Mouse (Mus musculus) small intestine, adult 2 months (tissue): Measurements from ENCODE around the gene Man1a2.

ENCODE experiments used
- CTCF ChIP-seq: fragments of 200-500 bp; IDR thresholded peaks from 2 replicates; pipeline ENCODE4 v1.5.1; 2012; ENCODE audit warnings: low read depth, mild to moderate bottlenecking, control low read depth, inconsistent platforms, low read length, moderate library complexity, mixed read lengths; ENCODE audit not compliant: insufficient replicate concordance, insufficient read length; ENCODE audit errors: extremely low read depth
- POLR2A ChIP-seq: fragments of 200-500 bp; IDR thresholded peaks from 2 replicates; pipeline ENCODE4 v1.6.1; 2012; ENCODE audit warnings: low read depth, mild to moderate bottlenecking, control low read depth, inconsistent platforms, low read length, moderate library complexity

- TF ChIP-seq CTCF (no peak), POLR2A (no peak)
Measured at GRCm38 (mm10) chr3:100716241-100716640, 30.9 kb upstream of the Man1a2 start.
